Mouse (Mus musculus): Measurements from ENCODE around the gene C1ql1. TPM values are rescaled to one million over a fixed set of nuclear protein-coding genes. Genes with fewer than 3 reads are reported as not detected.

The C1ql1 gene
- polyA plus RNA-seq, 1 experiment from 2014 or later: 2.5 TPM

- Histone ChIP-seq H3K9me3 (replicated peaks; ENCODE audit: control insufficient read depth, low read length) (no peaks in the 10 kb centered on the region), H3K27me3 (replicated peaks; ENCODE audit: control insufficient read depth, insufficient read depth, low read length) (no peaks in the 10 kb centered on the region), H3K27ac (ENCODE audit: low read depth, low read length) (peak overlapping the region; percentile 79), H3K36me3 (ENCODE audit: control insufficient read depth, insufficient read depth, low read length) (no peaks in the 10 kb centered on the region), H3K9ac (ENCODE audit: low read length) (peak overlapping the region; percentile 58), H3K4me1 (ENCODE audit: control insufficient read depth, insufficient read depth, low read length) (peaks cover 13% of the 10 kb centered on the region), H3K4me3 (ENCODE audit: low read depth, low read length) (no peak overlapping the region), H3K4me2 (ENCODE audit: low read length) (peak overlapping the region; percentile 40)
- ATAC-seq (peak; percentile 52), DNase-seq (ENCODE audit: low spot score) (peak; percentile 62)
- WGBS: 11% methylated on average over 24 of the region's 24 CpGs
Observed at GRCm38 (mm10) chr11:102963855-102964546, 17.5 kb upstream of the C1ql1 start.

GRCm38 (mm10) chr11:102963246-102963854 is 16.9 kb upstream of the C1ql1 start:
- H3K36me3 ChIP-seq (ENCODE audit: control insufficient read depth, insufficient read depth, low read length): no peaks in the 10 kb centered on the region
- DNase-seq (ENCODE audit: low spot score) (peak; percentile 72), ATAC-seq (peak; percentile 77)
- H3K27me3 ChIP-seq (replicated peaks; ENCODE audit: control insufficient read depth, insufficient read depth, low read length): no peaks in the 10 kb centered on the region
- H3K9me3 ChIP-seq (replicated peaks; ENCODE audit: control insufficient read depth, low read length): no peaks in the 10 kb centered on the region
- H3K27ac ChIP-seq (ENCODE audit: low read depth, low read length): peak overlapping the region; percentile 79
- H3K4me3 ChIP-seq (ENCODE audit: low read depth, low read length): no peak overlapping the region
- peak overlapping the region; percentile 58 for H3K9ac ChIP-seq (ENCODE audit: low read length)
- 1% methylated on average over 16 of the region's 16 CpGs for WGBS
- peaks cover 13% of the 10 kb centered on the region for H3K4me1 ChIP-seq (ENCODE audit: control insufficient read depth, insufficient read depth, low read length)
- peak overlapping the region; percentile 40 for H3K4me2 ChIP-seq (ENCODE audit: low read length)

GRCm38 (mm10) chr11:102962861-102963245 is 16.4 kb upstream of the C1ql1 start:
- Histone ChIP-seq H3K4me3 (ENCODE audit: low read depth, low read length) (no peak overlapping the region), H3K4me2 (ENCODE audit: low read length) (peak overlapping the region; percentile 40), H3K9ac (ENCODE audit: low read length) (peak overlapping the region; percentile 58), H3K36me3 (ENCODE audit: control insufficient read depth, insufficient read depth, low read length) (no peaks in the 10 kb centered on the region), H3K9me3 (replicated peaks; ENCODE audit: control insufficient read depth, low read length) (no peaks in the 10 kb centered on the region), H3K27me3 (replicated peaks; ENCODE audit: control insufficient read depth, insufficient read depth, low read length) (no peaks in the 10 kb centered on the region), H3K4me1 (ENCODE audit: control insufficient read depth, insufficient read depth, low read length) (peaks cover 13% of the 10 kb centered on the region), H3K27ac (ENCODE audit: low read depth, low read length) (no peak overlapping the region)
- ATAC-seq (0 out of 2 replicates have a peak, but pooled peaks have one; percentile 7), DNase-seq (ENCODE audit: low spot score) (no peak)
- WGBS: 19% methylated on average over 7 of the region's 7 CpGs

GRCm38 (mm10) chr11:102961082-102961481 is 14.6 kb upstream of the C1ql1 start:
- no peak overlapping the region for H3K27ac ChIP-seq (ENCODE audit: low read depth, low read length)
- H3K4me1 ChIP-seq (ENCODE audit: control insufficient read depth, insufficient read depth, low read length): peaks cover 18% of the 10 kb centered on the region
- no peaks in the 10 kb centered on the region for H3K36me3 ChIP-seq (ENCODE audit: control insufficient read depth, insufficient read depth, low read length)
- no peak for ATAC-seq
- no peak for DNase-seq (ENCODE audit: low spot score)
- H3K27me3 ChIP-seq (replicated peaks; ENCODE audit: control insufficient read depth, insufficient read depth, low read length): no peaks in the 10 kb centered on the region
- 94% methylated on average over 4 of the region's 4 CpGs for WGBS
- H3K4me2 ChIP-seq (ENCODE audit: low read length): no peak overlapping the region
- H3K9me3 ChIP-seq (replicated peaks; ENCODE audit: control insufficient read depth, low read length): no peaks in the 10 kb centered on the region
- no peak overlapping the region for H3K9ac ChIP-seq (ENCODE audit: low read length)
- no peak overlapping the region for H3K4me3 ChIP-seq (ENCODE audit: low read depth, low read length)

DNA sequence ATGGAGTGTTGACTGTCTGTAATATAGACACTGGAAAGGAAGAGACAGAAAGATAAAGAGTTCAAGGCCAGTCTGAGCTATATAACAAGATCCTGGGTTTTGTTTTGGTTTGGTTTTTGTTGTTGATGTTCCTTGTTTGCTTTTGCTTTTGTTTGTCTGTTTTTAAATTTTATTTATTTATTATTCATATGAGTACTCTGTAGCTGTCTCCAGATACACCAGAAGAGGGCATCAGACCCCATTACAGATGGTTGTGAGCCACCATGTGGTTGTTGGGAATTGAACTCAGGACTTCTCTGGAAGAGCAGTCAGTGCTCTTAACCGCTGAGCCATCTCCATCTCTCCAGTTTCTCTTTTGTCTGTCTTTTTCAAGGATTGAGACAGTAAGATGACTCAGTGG is 12.4 kb upstream of the C1ql1 start:
- ATAC-seq: no peak
- H3K9me3 ChIP-seq (replicated peaks; ENCODE audit: control insufficient read depth, low read length): no peaks in the 10 kb centered on the region
- H3K36me3 ChIP-seq (ENCODE audit: control insufficient read depth, insufficient read depth, low read length): no peaks in the 10 kb centered on the region

DNA sequence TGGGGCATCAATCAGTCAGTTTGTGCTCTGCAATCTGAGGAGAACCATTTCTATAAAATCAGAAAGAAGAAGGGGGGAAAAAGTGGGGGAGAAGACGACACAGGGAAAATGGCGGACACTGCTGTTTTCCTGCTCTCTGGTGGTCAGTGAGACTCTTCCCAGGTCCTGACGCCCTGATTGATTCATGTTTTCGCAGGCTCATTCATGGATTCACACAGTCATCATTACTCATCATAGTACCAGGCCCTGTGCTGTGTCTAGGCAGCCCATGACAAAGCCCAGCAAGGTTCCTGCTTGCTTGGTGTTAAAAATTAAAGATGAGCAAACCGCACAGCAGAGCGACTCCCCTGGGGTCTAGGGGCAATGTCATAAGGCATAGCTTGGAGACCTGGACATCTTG is 11.9 kb upstream of the C1ql1 start:
- DNase-seq (ENCODE audit: low spot score) (no peak), ATAC-seq (no peak)
- WGBS: 95% methylated on average over 6 of the region's 6 CpGs
- Histone ChIP-seq H3K9me3 (replicated peaks; ENCODE audit: control insufficient read depth, low read length) (no peaks in the 10 kb centered on the region), H3K4me2 (ENCODE audit: low read length) (no peak overlapping the region), H3K27ac (ENCODE audit: low read depth, low read length) (no peak overlapping the region), H3K36me3 (ENCODE audit: control insufficient read depth, insufficient read depth, low read length) (no peaks in the 10 kb centered on the region), H3K27me3 (replicated peaks; ENCODE audit: control insufficient read depth, insufficient read depth, low read length) (no peaks in the 10 kb centered on the region), H3K4me3 (ENCODE audit: low read depth, low read length) (no peak overlapping the region), H3K9ac (ENCODE audit: low read length) (no peak overlapping the region), H3K4me1 (ENCODE audit: control insufficient read depth, insufficient read depth, low read length) (peaks cover 7% of the 10 kb centered on the region; the same call in 1 of the 2 replicates)

More for the DNA sequence above, 12.4 kb upstream of the C1ql1 start:
- Histone ChIP-seq H3K27ac (ENCODE audit: low read depth, low read length) (no peak overlapping the region), H3K4me1 (ENCODE audit: control insufficient read depth, insufficient read depth, low read length) (peaks cover 11% of the 10 kb centered on the region), H3K9ac (ENCODE audit: low read length) (no peak overlapping the region), H3K4me2 (ENCODE audit: low read length) (no peak overlapping the region), H3K4me3 (ENCODE audit: low read depth, low read length) (no peak overlapping the region), H3K27me3 (replicated peaks; ENCODE audit: control insufficient read depth, insufficient read depth, low read length) (no peaks in the 10 kb centered on the region)
- no peak for DNase-seq (ENCODE audit: low spot score)
- 81% methylated on average over 1 of the region's 1 CpGs for WGBS

DNA sequence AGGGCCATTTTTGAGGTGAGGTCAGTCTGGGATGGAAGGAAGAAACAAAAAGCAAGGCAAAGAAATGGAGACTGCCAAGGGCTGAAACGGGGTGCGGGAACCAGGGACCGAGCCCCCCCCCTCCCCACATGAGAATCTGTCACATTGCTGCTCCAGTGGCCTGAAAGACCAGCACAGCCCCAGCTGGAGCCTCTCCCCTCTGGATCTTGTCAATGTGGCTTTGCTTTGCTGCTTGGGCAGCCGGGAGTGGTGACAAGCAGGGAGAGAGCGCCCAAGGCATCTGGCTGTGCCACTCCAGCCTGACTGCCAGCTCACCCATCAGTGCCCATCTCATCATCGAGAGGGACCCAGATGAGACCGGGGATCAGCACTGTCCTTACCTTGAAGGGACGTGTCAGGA is 11.2 kb upstream of the C1ql1 start:
- H3K27me3 ChIP-seq (replicated peaks; ENCODE audit: control insufficient read depth, insufficient read depth, low read length): no peaks in the 10 kb centered on the region
- H3K27ac ChIP-seq (ENCODE audit: low read depth, low read length): no peak overlapping the region
- H3K4me2 ChIP-seq (ENCODE audit: low read length): no peak overlapping the region
- H3K4me1 ChIP-seq (ENCODE audit: control insufficient read depth, insufficient read depth, low read length): peaks cover 5% of the 10 kb centered on the region; the same call in 1 of the 2 replicates
- no peak overlapping the region for H3K9ac ChIP-seq (ENCODE audit: low read length)
- WGBS: 86% methylated on average over 8 of the region's 8 CpGs
- H3K4me3 ChIP-seq (ENCODE audit: low read depth, low read length): no peak overlapping the region
- no peaks in the 10 kb centered on the region for H3K9me3 ChIP-seq (replicated peaks; ENCODE audit: control insufficient read depth, low read length)
- DNase-seq (ENCODE audit: low spot score) (no peak), ATAC-seq (no peak)
- H3K36me3 ChIP-seq (ENCODE audit: control insufficient read depth, insufficient read depth, low read length): no peaks in the 10 kb centered on the region

- Histone ChIP-seq H3K4me1 (ENCODE audit: control insufficient read depth, insufficient read depth, low read length) (peaks cover 5% of the 10 kb centered on the region; the same call in 1 of the 2 replicates), H3K9me3 (replicated peaks; ENCODE audit: control insufficient read depth, low read length) (no peaks in the 10 kb centered on the region), H3K9ac (ENCODE audit: low read length) (no peak overlapping the region; the same call in 1 of the 2 replicates), H3K4me2 (ENCODE audit: low read length) (no peak overlapping the region), H3K4me3 (ENCODE audit: low read depth, low read length) (no peak overlapping the region), H3K36me3 (ENCODE audit: control insufficient read depth, insufficient read depth, low read length) (no peaks in the 10 kb centered on the region), H3K27me3 (replicated peaks; ENCODE audit: control insufficient read depth, insufficient read depth, low read length) (no peaks in the 10 kb centered on the region), H3K27ac (ENCODE audit: low read depth, low read length) (peak overlapping the region; percentile 18; the same call in 1 of the 2 replicates)
- 60% methylated on average over 16 of the region's 16 CpGs for WGBS
- ATAC-seq: no peak
- peak; percentile 52 for DNase-seq (ENCODE audit: low spot score)
Observed at GRCm38 (mm10) chr11:102956962-102957614, 10.6 kb upstream of the C1ql1 start.

All from forebrain, embryonic 14.5 days (tissue).